Mouse (Mus musculus): Measurements from ENCODE around the gene Rexo1.

- TF ChIP-seq USF1 (IDR thresholded peaks at IDR 0.05; ENCODE audit: low read depth) (no peak), CEBPB (IDR thresholded peaks at IDR 0.05; ENCODE audit: low read depth) (no peak), CTCF (IDR thresholded peaks at IDR 0.05; ENCODE audit: control insufficient read depth, insufficient read depth, insufficient read length) (no peak), MAX (IDR thresholded peaks at IDR 0.05) (no peak), MYOG (IDR thresholded peaks at IDR 0.05; ENCODE audit: control insufficient read depth, extremely low read depth, insufficient read length) (no peak), MYOD1 (IDR thresholded peaks at IDR 0.05; ENCODE audit: control insufficient read depth, insufficient read length, low read depth) (no peak), FOSL1 (IDR thresholded peaks at IDR 0.05; ENCODE audit: insufficient read depth, low read length, poor library complexity, severe bottlenecking) (no peak)
Observed at GRCm38 (mm10) chr10:80583047-80583446, 21.7 kb upstream of the Rexo1 start.
